Mouse (Mus musculus) ES-E14 (cell line): ENCODE results near the gene Avl9. TPM values are rescaled to one million over a fixed set of nuclear protein-coding genes. Genes with fewer than 3 reads are reported as not detected.

Experiments
- DNase-seq: peaks from one replicate; pipeline ENCODE4 v3.0.0-alpha.2; 2013; ENCODE audit warnings: low read depth, low spot score
- H3K27ac ChIP-seq: 2 replicates; pipeline ENCODE4 v1.5.1; 2012; ENCODE audit warnings: low read depth, mild to moderate bottlenecking, low read length, moderate library complexity, mixed read lengths; ENCODE audit not compliant: poor library complexity, insufficient read depth, severe bottlenecking
- H3K36me3 ChIP-seq: 2 replicates; pipeline ENCODE4 v1.6.1; 2012; ENCODE audit warnings: mild to moderate bottlenecking, low read length, moderate library complexity, mixed read lengths; ENCODE audit not compliant: control insufficient read depth, poor library complexity, insufficient read depth, severe bottlenecking
- H3K4me1 ChIP-seq, 2 experiments: fragments of 150-350 bp in 1 of 2; sonication (generic) in 1 of 2; 2 replicates each; pipeline ENCODE4 v1.6.1; 2012; ENCODE audit warnings: low read length in 2 of 2, mild to moderate bottlenecking in 1 of 2, mixed read lengths in 1 of 2; ENCODE audit not compliant: control insufficient read depth in 2 of 2, insufficient read depth in 2 of 2, poor library complexity in 1 of 2
- H3K4me3 ChIP-seq, 2 experiments: fragments of 150-350 bp in 1 of 2; sonication (generic) in 1 of 2; 2 replicates each; pipeline ENCODE4 v1.5.1; 2012; ENCODE audit warnings: low read length in 2 of 2, low read depth in 1 of 2, mild to moderate bottlenecking in 1 of 2, mixed read lengths in 1 of 2; ENCODE audit not compliant: insufficient read depth in 1 of 2, poor library complexity in 1 of 2, severe bottlenecking in 1 of 2
- H3K9ac ChIP-seq: 2 replicates; pipeline ENCODE4 v1.6.1; 2012; ENCODE audit warnings: low read depth, mild to moderate bottlenecking, low read length, mixed read lengths; ENCODE audit not compliant: poor library complexity, insufficient read depth, severe bottlenecking
- H3K9me3 ChIP-seq: fragments of 150-350 bp; sonication (generic); 2 replicates; pipeline ENCODE4 v1.6.1; 2012; ENCODE audit warnings: low read depth, mild to moderate bottlenecking, low read length; ENCODE audit not compliant: control insufficient read depth, insufficient read depth
- CHD2 ChIP-seq: IDR thresholded peaks from 2 replicates; pipeline ENCODE4 v1.6.1; 2014; ENCODE audit warnings: mild to moderate bottlenecking, low read depth, low read length, inconsistent platforms
- HCFC1 ChIP-seq: IDR thresholded peaks from 2 replicates; pipeline ENCODE4 v1.6.1; 2012; ENCODE audit warnings: low read length, inconsistent platforms, borderline replicate concordance; ENCODE audit not compliant: insufficient read depth
- MAFK ChIP-seq: IDR thresholded peaks from 2 replicates; pipeline ENCODE4 v1.6.1; 2014; ENCODE audit warnings: mild to moderate bottlenecking, low read depth, low read length, inconsistent platforms; ENCODE audit not compliant: insufficient read depth
- ZC3H11A ChIP-seq: IDR thresholded peaks from 2 replicates; pipeline ENCODE4 v1.6.1; 2012; ENCODE audit warnings: low read depth, mild to moderate bottlenecking, inconsistent platforms, low read length, borderline replicate concordance
- ZNF384 ChIP-seq: IDR thresholded peaks from 2 replicates; pipeline ENCODE4 v1.6.1; 2012; ENCODE audit warnings: low read depth, low read length, inconsistent platforms
- in situ Hi-C, 2 experiments: fragments of 600-800 bp; cut with MboI; formaldehyde crosslinking; loops; one replicate each; pipeline ENCODE4 v1.15.1; 2025; ENCODE audit warnings: low sequenced_read_pairs in 2 of 2, inconsistent platforms in 1 of 2; ENCODE audit not compliant: unreplicated experiment in 2 of 2
- total RNA-seq: library from RNA; depleted of rRNA; stranded (reverse); fragments of 300-350 nt; gene quantifications from 2 replicates; pipeline ENCODE4 v1.2.3, GENCODE M21; 2012

Avl9 gene
- total RNA-seq, 1 experiment: 12.9 TPM

- TF ChIP-seq HCFC1 (no peak), ZC3H11A (no peak), MAFK (no peak), CHD2 (no peak), ZNF384 (no peak)
- in situ Hi-C loops: no loop called here
- no peak overlapping the region for H3K9ac ChIP-seq
- H3K4me3 ChIP-seq: no peak overlapping the region
- no peaks in the 10 kb centered on the region for H3K9me3 ChIP-seq
- peaks cover 5% of the 10 kb centered on the region; the same call in 1 of the 2 replicates for H3K36me3 ChIP-seq
- H3K4me1 ChIP-seq: no peaks in the 10 kb centered on the region
- H3K27ac ChIP-seq: no peak overlapping the region
- no peak for DNase-seq
Observed at GRCm38 (mm10) chr6:56759324-56759723, 44.6 kb downstream of the Avl9 start.

- DNase-seq: no peak
- no peaks in the 10 kb centered on the region for H3K9me3 ChIP-seq
- in situ Hi-C loops: no loop called here
- no peak overlapping the region for H3K9ac ChIP-seq
- H3K27ac ChIP-seq: no peak overlapping the region
- H3K36me3 ChIP-seq: no peaks in the 10 kb centered on the region
- TF ChIP-seq ZNF384: no peak
- no peaks in the 10 kb centered on the region for H3K4me1 ChIP-seq
- H3K4me3 ChIP-seq: no peak overlapping the region
Observed at GRCm38 (mm10) chr6:56765265-56765664, 50.6 kb downstream of the Avl9 start.

- DNase-seq: no peak
- in situ Hi-C loops: no loop called here
- H3K9me3 ChIP-seq: no peaks in the 10 kb centered on the region
- no peaks in the 10 kb centered on the region for H3K4me1 ChIP-seq
- no peak overlapping the region for H3K9ac ChIP-seq
- no peak for TF ChIP-seq MAFK
- TF ChIP-seq ZNF384: no peak
- no peak for TF ChIP-seq CHD2
- no peak for TF ChIP-seq HCFC1
- no peak for TF ChIP-seq ZC3H11A
- H3K27ac ChIP-seq: no peak overlapping the region
- H3K4me3 ChIP-seq: no peak overlapping the region
- no peaks in the 10 kb centered on the region for H3K36me3 ChIP-seq
Observed at GRCm38 (mm10) chr6:56765696-56766095, 51.0 kb downstream of the Avl9 start.

- in situ Hi-C loops: no loop called here
- DNase-seq: no peak
- Histone ChIP-seq H3K4me1 (peaks cover 0 to 2% of the 10 kb centered on the region in 2 experiments; a peak in 2 of 4 replicates), H3K4me3 (no peak overlapping the region), H3K27ac (no peak overlapping the region), H3K9me3 (no peaks in the 10 kb centered on the region), H3K36me3 (peaks cover 10% of the 10 kb centered on the region), H3K9ac (no peak overlapping the region)
- TF ChIP-seq MAFK (no peak), HCFC1 (no peak), ZNF384 (no peak), ZC3H11A (no peak), CHD2 (no peak)
Observed at GRCm38 (mm10) chr6:56775816-56776215, 61.1 kb downstream of the Avl9 start.

- Histone ChIP-seq H3K9ac (no peak overlapping the region), H3K27ac (no peak overlapping the region), H3K4me1 (peaks cover 0 to 2% of the 10 kb centered on the region in 2 experiments; a peak in 2 of 4 replicates), H3K9me3 (no peaks in the 10 kb centered on the region), H3K4me3 (no peak overlapping the region), H3K36me3 (peaks cover 20% of the 10 kb centered on the region)
- no peak for TF ChIP-seq CHD2
- no peak for TF ChIP-seq HCFC1
- no peak for TF ChIP-seq MAFK
- TF ChIP-seq ZC3H11A: no peak
- TF ChIP-seq ZNF384: no peak
- in situ Hi-C loops: no loop called here
- no peak for DNase-seq
Observed at GRCm38 (mm10) chr6:56779636-56780035, 64.9 kb downstream of the Avl9 start.
